Mouse (Mus musculus) MEL (cell line): Measurements from ENCODE around the gene Cgnl1. TPM values are rescaled to one million over a fixed set of nuclear protein-coding genes. Genes with fewer than 3 reads are reported as not detected.

Source experiments
- DNase-seq: peaks from one replicate; pipeline ENCODE4 v3.0.0; 2011; ENCODE audit warnings: low read depth, low spot score
- H3K27ac ChIP-seq: 2 replicates; pipeline ENCODE4 v1.5.1; 2012; ENCODE audit warnings: low read depth, mild to moderate bottlenecking, control low read depth, low read length, moderate library complexity; ENCODE audit not compliant: control insufficient read depth
- H3K27me3 ChIP-seq, 2 experiments: fragments of 150-350 bp in 1 of 2; sonication (generic) in 1 of 2; 2 replicates each; pipeline ENCODE4 v1.6.1; 2012; ENCODE audit warnings: low read length in 2 of 2, mild to moderate bottlenecking in 2 of 2, improper control_type of control experiment in 1 of 2, moderate library complexity in 1 of 2; ENCODE audit not compliant: insufficient read depth in 2 of 2, control insufficient read depth in 1 of 2
- H3K36me3 ChIP-seq, 2 experiments: 2 replicates each; pipeline ENCODE4 v1.6.1; 2012 to 2014; ENCODE audit warnings: low read length in 2 of 2, improper control_type of control experiment in 1 of 2, inconsistent platforms in 1 of 2, mild to moderate bottlenecking in 1 of 2; ENCODE audit not compliant: insufficient read depth in 2 of 2, control insufficient read depth in 1 of 2
- H3K4me1 ChIP-seq, 2 experiments: fragments of 150-350 bp in 1 of 2; sonication (generic) in 1 of 2; 2 replicates each; pipeline ENCODE4 v1.6.1; 2012; ENCODE audit warnings: low read length in 2 of 2, improper control_type of control experiment in 1 of 2, mild to moderate bottlenecking in 1 of 2; ENCODE audit not compliant: insufficient read depth in 2 of 2, control insufficient read depth in 1 of 2
- H3K4me3 ChIP-seq, 2 experiments: fragments of 150-350 bp in 1 of 2; sonication (generic) in 1 of 2; 2 replicates each; pipeline ENCODE4 v1.5.1; 2012; ENCODE audit warnings: low read depth in 2 of 2, low read length in 2 of 2, mild to moderate bottlenecking in 2 of 2, moderate library complexity in 2 of 2, control low read depth in 1 of 2, improper control_type of control experiment in 1 of 2; ENCODE audit not compliant: control insufficient read depth in 1 of 2, insufficient read depth in 1 of 2
- H3K79me2 ChIP-seq: 2 replicates; pipeline ENCODE4 v1.6.1; 2012; ENCODE audit warnings: mild to moderate bottlenecking, low read length, moderate library complexity; ENCODE audit not compliant: control insufficient read depth, poor library complexity, insufficient read depth
- H3K9ac ChIP-seq: 2 replicates; pipeline ENCODE4 v1.6.1; 2012; ENCODE audit warnings: low read depth, mild to moderate bottlenecking, control low read depth, low read length, moderate library complexity; ENCODE audit not compliant: control insufficient read depth, poor library complexity, severe bottlenecking
- H3K9me3 ChIP-seq: fragments of 150-350 bp; sonication (generic); replicated peaks from 2 replicates; pipeline ENCODE4 v1.6.1; 2012; ENCODE audit warnings: mild to moderate bottlenecking, low read length, improper control_type of control experiment, moderate library complexity; ENCODE audit not compliant: insufficient read depth
- BHLHE40 ChIP-seq: IDR thresholded peaks from 2 replicates; pipeline ENCODE4 v1.6.1; 2012; ENCODE audit warnings: low read depth, mild to moderate bottlenecking, inconsistent platforms, low read length, improper control_type of control experiment, borderline replicate concordance
- CHD1 ChIP-seq: IDR thresholded peaks from 2 replicates; pipeline ENCODE4 v1.6.1; 2012; ENCODE audit warnings: low read depth, mild to moderate bottlenecking, inconsistent platforms, low read length, improper control_type of control experiment
- CHD2 ChIP-seq: IDR thresholded peaks from 2 replicates; pipeline ENCODE4 v1.6.1; 2011; ENCODE audit warnings: low read length, improper control_type of control experiment
- CTCF ChIP-seq, 3 experiments: IDR thresholded peaks in 2 of 3; conservative IDR thresholded peaks in 1 of 3; 2 replicates each; pipeline ENCODE4 v1.5.1; 2011 to 2012; ENCODE audit warnings: low read length in 3 of 3, low read depth in 2 of 3, mild to moderate bottlenecking in 2 of 3, improper control_type of control experiment in 1 of 3, inconsistent platforms in 1 of 3, mixed read lengths in 1 of 3, moderate library complexity in 1 of 3; ENCODE audit not compliant: control insufficient read depth in 1 of 3, insufficient read depth in 1 of 3, poor library complexity in 1 of 3, severe bottlenecking in 1 of 3
- E2F4 ChIP-seq: IDR thresholded peaks from 2 replicates; pipeline ENCODE4 v1.6.1; 2011; ENCODE audit warnings: low read depth, low read length, improper control_type of control experiment, borderline replicate concordance
- ELF1 ChIP-seq: IDR thresholded peaks from 2 replicates; pipeline ENCODE4 v1.6.1; 2014; ENCODE audit warnings: low read depth, mild to moderate bottlenecking, inconsistent platforms, low read length, improper control_type of control experiment, moderate library complexity
- EP300 ChIP-seq, 2 experiments: IDR thresholded peaks; 2 replicates each; pipeline ENCODE4 v1.6.1; 2011; ENCODE audit warnings: improper control_type of control experiment in 2 of 2, low read length in 2 of 2, low read depth in 1 of 2, mild to moderate bottlenecking in 1 of 2
- ETS1 ChIP-seq: IDR thresholded peaks from 2 replicates; pipeline ENCODE4 v1.6.1; 2012; ENCODE audit warnings: low read depth, mild to moderate bottlenecking, inconsistent platforms, low read length, improper control_type of control experiment, moderate library complexity
- GABPA ChIP-seq: IDR thresholded peaks from 2 replicates; pipeline ENCODE4 v1.6.1; 2012; ENCODE audit warnings: low read depth, mild to moderate bottlenecking, inconsistent platforms, low read length, improper control_type of control experiment, moderate library complexity
- GATA1 ChIP-seq: IDR thresholded peaks from 2 replicates; pipeline ENCODE4 v1.6.1; 2011; ENCODE audit warnings: low read depth, low read length, improper control_type of control experiment
- HCFC1 ChIP-seq: IDR thresholded peaks from 2 replicates; pipeline ENCODE4 v1.6.1; 2012; ENCODE audit warnings: low read depth, mild to moderate bottlenecking, inconsistent platforms, low read length, improper control_type of control experiment, moderate library complexity
- JUND ChIP-seq: IDR thresholded peaks from 2 replicates; pipeline ENCODE4 v1.6.1; 2011; ENCODE audit warnings: low read depth, mild to moderate bottlenecking, improper control_type of control experiment, low read length
- KAT2A ChIP-seq: conservative IDR thresholded peaks from 2 replicates; pipeline ENCODE4 v1.6.1; 2012; ENCODE audit warnings: low read depth, low read length, improper control_type of control experiment, inconsistent platforms
- MAFK ChIP-seq: IDR thresholded peaks from 2 replicates; pipeline ENCODE4 v1.6.1; 2011; ENCODE audit warnings: low read depth, mild to moderate bottlenecking, low read length, improper control_type of control experiment, borderline replicate concordance
- MAX ChIP-seq: IDR thresholded peaks from 2 replicates; pipeline ENCODE4 v1.6.1; 2011; ENCODE audit warnings: low read length, improper control_type of control experiment
- MAZ ChIP-seq: IDR thresholded peaks from 2 replicates; pipeline ENCODE4 v1.6.1; 2012; ENCODE audit warnings: low read depth, mild to moderate bottlenecking, inconsistent platforms, low read length, improper control_type of control experiment
- MEF2A ChIP-seq: IDR thresholded peaks from 2 replicates; pipeline ENCODE4 v1.6.1; 2014; ENCODE audit warnings: low read depth, mild to moderate bottlenecking, inconsistent platforms, low read length, improper control_type of control experiment; ENCODE audit not compliant: poor library complexity, insufficient replicate concordance, severe bottlenecking; ENCODE audit errors: extremely low read depth
- MXI1 ChIP-seq: IDR thresholded peaks from 2 replicates; pipeline ENCODE4 v1.6.1; 2011; ENCODE audit warnings: mild to moderate bottlenecking, low read depth, low read length, improper control_type of control experiment
- MYB ChIP-seq: IDR thresholded peaks from 2 replicates; pipeline ENCODE4 v1.6.1; 2011; ENCODE audit warnings: mild to moderate bottlenecking, low read depth, low read length, improper control_type of control experiment
- MYC ChIP-seq: IDR thresholded peaks from 2 replicates; pipeline ENCODE4 v1.6.1; 2011; ENCODE audit warnings: low read depth, mild to moderate bottlenecking, low read length, improper control_type of control experiment, moderate library complexity
- NELFE ChIP-seq: IDR thresholded peaks from 2 replicates; pipeline ENCODE4 v1.6.1; 2011; ENCODE audit warnings: low read depth, low read length, improper control_type of control experiment
- NRF1 ChIP-seq: IDR thresholded peaks from 2 replicates; pipeline ENCODE4 v1.6.1; 2014; ENCODE audit warnings: low read depth, mild to moderate bottlenecking, inconsistent platforms, low read length, improper control_type of control experiment, moderate library complexity; ENCODE audit not compliant: poor library complexity, insufficient read depth, severe bottlenecking
- POLR2A ChIP-seq, 2 experiments: IDR thresholded peaks; 2 replicates each; pipeline ENCODE4 v1.6.1; 2011 to 2012; ENCODE audit warnings: low read length in 2 of 2, mild to moderate bottlenecking in 2 of 2, control low read depth in 1 of 2, improper control_type of control experiment in 1 of 2, low read depth in 1 of 2, moderate library complexity in 1 of 2; ENCODE audit not compliant: control insufficient read depth in 1 of 2, insufficient read depth in 1 of 2, poor library complexity in 1 of 2
- POLR2AphosphoS2 ChIP-seq: IDR thresholded peaks from 2 replicates; pipeline ENCODE4 v1.6.1; 2011; ENCODE audit warnings: low read length, improper control_type of control experiment
- POLR2AphosphoS5 ChIP-seq: IDR thresholded peaks from 2 replicates; pipeline ENCODE4 v1.6.1; 2012; ENCODE audit warnings: low read depth, borderline replicate concordance, mild to moderate bottlenecking, inconsistent platforms, low read length, moderate library complexity, mixed read lengths
- RAD21 ChIP-seq: IDR thresholded peaks from 2 replicates; pipeline ENCODE4 v1.6.1; 2011; ENCODE audit warnings: mild to moderate bottlenecking, low read depth, low read length, improper control_type of control experiment
- RCOR1 ChIP-seq: IDR thresholded peaks from 2 replicates; pipeline ENCODE4 v1.6.1; 2012; ENCODE audit warnings: low read depth, mild to moderate bottlenecking, inconsistent platforms, low read length, improper control_type of control experiment
- SMC3 ChIP-seq: IDR thresholded peaks from 2 replicates; pipeline ENCODE4 v1.6.1; 2011; ENCODE audit warnings: low read depth, low read length, improper control_type of control experiment
- TAL1 ChIP-seq: IDR thresholded peaks from 2 replicates; pipeline ENCODE4 v1.6.1; 2012; ENCODE audit warnings: mild to moderate bottlenecking, inconsistent platforms, low read length, moderate library complexity, mixed read lengths
- TBP ChIP-seq: IDR thresholded peaks from 2 replicates; pipeline ENCODE4 v1.8.0; 2011; ENCODE audit warnings: low read depth, low read length, improper control_type of control experiment
- TCF12 ChIP-seq: IDR thresholded peaks from 2 replicates; pipeline ENCODE4 v1.6.1; 2014; ENCODE audit warnings: low read depth, mild to moderate bottlenecking, inconsistent platforms, low read length, improper control_type of control experiment, moderate library complexity
- UBTF ChIP-seq: IDR thresholded peaks from 2 replicates; pipeline ENCODE4 v1.6.1; 2012; ENCODE audit warnings: low read depth, mild to moderate bottlenecking, inconsistent platforms, low read length, improper control_type of control experiment, moderate library complexity, borderline replicate concordance; ENCODE audit not compliant: insufficient read depth
- USF1 ChIP-seq: IDR thresholded peaks from 2 replicates; pipeline ENCODE4 v1.6.1; 2014; ENCODE audit warnings: low read depth, mild to moderate bottlenecking, inconsistent platforms, low read length, improper control_type of control experiment, moderate library complexity
- USF2 ChIP-seq, 2 experiments: IDR thresholded peaks; 2 replicates each; pipeline ENCODE4 v1.6.1; 2011 to 2012; ENCODE audit warnings: improper control_type of control experiment in 2 of 2, low read length in 2 of 2, borderline replicate concordance in 1 of 2, inconsistent platforms in 1 of 2, low read depth in 1 of 2, mild to moderate bottlenecking in 1 of 2; ENCODE audit not compliant: insufficient read depth in 1 of 2
- ZC3H11A ChIP-seq: IDR thresholded peaks from 2 replicates; pipeline ENCODE4 v1.6.1; 2012; ENCODE audit warnings: low read depth, mild to moderate bottlenecking, inconsistent platforms, low read length, improper control_type of control experiment
- ZKSCAN1 ChIP-seq: IDR thresholded peaks from 2 replicates; pipeline ENCODE4 v1.6.1; 2012; ENCODE audit warnings: low read depth, mild to moderate bottlenecking, inconsistent platforms, low read length, improper control_type of control experiment, moderate library complexity
- ZMIZ1 ChIP-seq: IDR thresholded peaks from 2 replicates; pipeline ENCODE4 v1.6.1; 2012; ENCODE audit warnings: low read depth, mild to moderate bottlenecking, inconsistent platforms, low read length, improper control_type of control experiment, moderate library complexity
- ZNF384 ChIP-seq: IDR thresholded peaks from 2 replicates; pipeline ENCODE4 v1.6.1; 2012; ENCODE audit warnings: low read depth, mild to moderate bottlenecking, inconsistent platforms, low read length, improper control_type of control experiment
- polyA plus RNA-seq, 2 experiments: library from polyadenylated mRNA; stranded (reverse) in 1 of 2; unstranded in 1 of 2; fragments of >175 nt in 1 of 2; fragments of >200 nt in 1 of 2; gene quantifications; 2 replicates each; pipeline versions ENCODE4 v1.2.1 to v1.2.4; 2012; ENCODE audit warnings: low replicate concordance in 2 of 2, low read depth in 1 of 2; ENCODE audit not compliant: insufficient read length in 2 of 2, insufficient read depth in 1 of 2, missing spikeins in 1 of 2
- total RNA-seq: library from RNA; depleted of rRNA; stranded (reverse); fragments of 300-350 nt; gene quantifications from 2 replicates; pipeline ENCODE4 v1.2.3, GENCODE M21; 2012

Cgnl1 gene
- total and polyA plus RNA-seq, 3 experiments: 0.19 to 0.70 TPM; not detected in 1

DNA sequence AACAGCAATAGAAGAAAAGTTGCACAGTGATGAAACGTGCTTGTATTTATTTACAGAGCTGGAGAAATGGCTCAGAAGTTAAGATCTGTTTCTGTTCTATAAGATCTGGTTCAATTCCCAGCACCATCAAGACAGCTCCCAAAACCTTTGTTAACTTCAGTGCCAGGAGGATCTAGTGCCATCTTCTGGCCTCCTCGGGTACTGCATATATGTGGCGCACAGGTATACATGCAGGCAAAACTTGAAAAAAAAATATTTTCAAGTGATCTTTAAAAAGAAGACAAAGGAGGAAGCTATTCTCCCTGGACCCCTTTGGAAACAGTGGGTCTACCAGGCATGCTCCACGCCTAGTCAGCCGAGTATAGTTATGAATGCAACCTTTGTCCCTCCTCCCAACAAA is 936 bp upstream of the Cgnl1 start:
- peaks cover 0 to under 1% of the 10 kb centered on the region in 2 experiments; a peak in 1 of 4 replicates for H3K36me3 ChIP-seq
- H3K79me2 ChIP-seq: no peaks in the 10 kb centered on the region
- H3K9me3 ChIP-seq: no peaks in the 10 kb centered on the region
- peak; percentile 87 for DNase-seq
- H3K4me3 ChIP-seq: peak overlapping the region in 1 of 2 experiments; percentile 11; a peak in 1 of 4 replicates
- no peaks in the 10 kb centered on the region for H3K27me3 ChIP-seq
- H3K9ac ChIP-seq: no peak overlapping the region
- peaks cover 0 to 12% of the 10 kb centered on the region in 2 experiments; a peak in 2 of 4 replicates for H3K4me1 ChIP-seq
- no peak overlapping the region for H3K27ac ChIP-seq
- TF ChIP-seq MYC (no peak), CTCF (IDR thresholded peaks at IDR 0.05 in 2 of 3, conservative IDR thresholded peaks at IDR 0.05 in 1 of 3; ENCODE audit: control insufficient read depth in 1 of 3, insufficient read depth in 1 of 3, low read depth in 2 of 3, low read length in 3 of 3, poor library complexity in 1 of 3, severe bottlenecking in 1 of 3) (peak; percentile 68 to 78 (median 73)), ELF1 (no peak), MAX (no peak), MAFK (no peak), HCFC1 (no peak), TCF12 (no peak), E2F4 (no peak), GATA1 (no peak), KAT2A (no peak), MXI1 (no peak), MEF2A (no peak), USF1 (no peak), USF2 (IDR thresholded peaks at IDR 0.05; ENCODE audit: borderline replicate concordance in 1 of 2, insufficient read depth in 1 of 2, low read depth in 1 of 2, low read length in 2 of 2) (no peak), UBTF (no peak), MYB (no peak), MAZ (no peak), ZMIZ1 (no peak), TAL1 (no peak), RCOR1 (no peak), ZNF384 (peak; percentile 70; the same call in 1 of the 2 replicates), EP300 (IDR thresholded peaks at IDR 0.05; ENCODE audit: low read depth in 1 of 2, low read length in 2 of 2) (no peak), POLR2AphosphoS2 (no peak), SMC3 (peak; percentile 82), NRF1 (no peak), GABPA (no peak), ZC3H11A (peak; percentile 71), CHD2 (no peak), BHLHE40 (no peak), POLR2A (IDR thresholded peaks at IDR 0.05; ENCODE audit: control insufficient read depth in 1 of 2, insufficient read depth in 1 of 2, low read depth in 1 of 2, low read length in 2 of 2, poor library complexity in 1 of 2) (no peak), NELFE (no peak), RAD21 (peak; percentile 73), POLR2AphosphoS5 (no peak), TBP (peak; percentile 89), ETS1 (no peak), JUND (no peak), CHD1 (no peak), ZKSCAN1 (no peak)
